Mouse (Mus musculus) embryo, embryonic 11.5 days (tissue): ENCODE measurements around the gene Dclk2.

ENCODE experiments used
- DNase-seq: peaks from one replicate; pipeline ENCODE4 v3.0.0-alpha.2; 2012; ENCODE audit warnings: low read depth, low spot score

Dclk2 gene

DNA sequence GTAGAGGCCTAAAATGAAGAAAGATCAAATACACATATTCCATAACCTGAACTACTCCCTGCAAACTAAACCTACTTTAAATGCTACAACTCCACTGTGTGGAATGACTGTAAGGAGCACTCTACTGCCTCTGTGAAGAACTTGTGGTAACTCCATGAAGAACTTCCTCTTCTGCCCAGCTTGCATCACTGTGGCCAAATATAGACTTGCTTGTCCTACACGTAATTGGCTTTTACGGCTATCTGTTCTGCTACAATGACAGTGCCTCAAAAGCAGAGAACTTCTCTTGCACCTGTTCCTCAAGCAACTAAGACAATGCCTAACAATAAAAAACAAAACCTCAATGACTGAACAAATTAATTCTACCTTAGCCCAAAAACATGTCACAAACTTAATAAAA is 26.2 kb downstream of the Dclk2 start:
- DNase-seq = no peak

DNA sequence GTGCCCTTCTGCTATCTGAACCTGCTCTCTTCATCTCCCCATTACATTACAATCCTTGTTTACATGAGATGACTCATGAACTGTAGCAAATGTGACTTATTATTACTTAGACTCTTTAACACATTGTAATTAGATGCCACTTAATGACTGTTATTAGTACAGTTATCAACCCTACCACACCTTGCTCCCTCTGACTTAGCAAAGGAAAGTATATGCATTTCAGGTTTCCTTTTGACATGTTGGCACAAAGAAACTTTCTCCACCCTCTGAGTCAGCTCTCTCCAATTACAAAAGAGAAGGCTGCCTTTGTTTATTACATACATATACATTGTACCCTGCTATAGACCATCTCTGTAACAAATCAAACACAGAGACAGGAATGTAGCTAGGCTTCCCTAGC is 33.1 kb downstream of the Dclk2 start:
- DNase-seq = no peak

DNA sequence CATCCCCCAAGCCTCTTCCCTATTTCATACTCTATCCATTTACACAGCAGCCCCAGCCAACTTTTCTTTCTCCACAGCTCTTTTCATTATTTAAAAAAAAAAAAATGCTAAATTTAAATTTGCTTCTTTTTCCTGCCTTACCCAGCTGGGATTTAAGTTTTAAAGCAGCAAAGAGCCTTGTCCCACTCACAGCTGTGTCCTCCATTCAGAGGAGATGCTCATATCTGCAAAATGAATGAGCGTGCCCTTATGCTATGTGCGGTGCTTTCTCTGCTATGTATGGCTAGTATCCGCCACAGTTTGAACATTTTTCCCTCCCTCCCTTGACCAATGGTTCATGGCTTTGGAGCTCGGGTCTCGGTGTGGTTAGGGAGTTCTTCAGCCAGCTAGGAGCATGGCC is 35.5 kb downstream of the Dclk2 start:
- no peak for DNase-seq

DNA sequence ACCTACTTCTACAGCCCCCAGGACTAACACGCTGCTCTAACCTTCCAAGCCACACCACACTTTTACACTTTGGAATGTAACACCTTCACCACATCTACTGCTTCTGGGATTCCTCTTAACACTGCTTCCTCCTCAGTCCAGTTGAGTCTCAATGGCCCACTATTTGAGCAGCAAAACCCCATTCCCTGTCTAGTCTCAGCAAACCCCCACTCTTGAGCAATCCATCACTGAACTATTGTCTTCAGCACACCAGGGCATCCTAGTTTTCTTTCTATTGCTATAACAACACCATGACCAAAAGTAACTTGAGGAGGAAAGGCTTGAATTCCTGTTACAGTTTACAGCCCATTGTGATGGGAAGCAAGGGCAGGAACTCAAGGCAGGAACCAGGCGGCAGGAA is 36.2 kb downstream of the Dclk2 start:
- no peak for DNase-seq

DNA sequence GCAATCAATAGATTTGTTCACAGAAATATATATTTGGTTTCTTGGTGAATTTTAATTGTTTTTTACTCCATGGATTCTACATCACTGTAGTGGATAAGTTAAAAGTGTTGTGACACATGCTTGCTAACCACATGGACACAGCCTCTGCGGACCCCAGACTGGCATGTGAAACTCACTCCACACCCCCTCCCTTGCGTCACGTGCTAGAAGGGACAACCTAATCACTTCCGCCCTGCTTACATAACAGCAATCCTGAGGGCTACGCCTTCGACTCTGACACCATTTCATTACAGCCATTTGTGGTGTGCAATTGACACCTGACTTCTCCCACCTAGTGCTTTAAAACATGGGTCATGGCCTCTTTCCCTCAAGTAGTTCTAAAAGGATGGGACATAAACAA is 36.7 kb downstream of the Dclk2 start:
- no peak for DNase-seq

DNA sequence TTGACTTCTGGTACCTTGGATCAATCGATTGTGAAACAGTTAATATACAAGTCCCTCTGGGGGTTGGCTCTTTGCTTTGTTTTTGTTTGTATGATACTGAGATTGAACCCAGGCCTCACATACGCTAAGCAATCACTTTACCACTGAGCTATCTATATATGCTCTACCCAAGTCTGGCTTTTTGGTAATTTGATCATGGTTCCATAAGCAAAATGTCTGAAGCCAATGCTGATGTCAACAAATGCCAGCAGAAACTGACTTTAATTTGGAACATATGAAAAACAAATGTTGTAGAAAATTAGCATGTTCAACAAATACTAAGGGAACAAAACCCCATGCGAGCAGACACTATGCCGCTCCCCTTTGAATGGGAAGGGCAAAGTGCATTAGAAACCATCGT is 44.7 kb downstream of the Dclk2 start:
- no peak for DNase-seq

GRCm38 (mm10) chr3:86873092-86873600 is 47.5 kb downstream of the Dclk2 start:
- DNase-seq = no peak

- no peak for DNase-seq
Measured at GRCm38 (mm10) chr3:86870952-86871351, 49.7 kb downstream of the Dclk2 start.

DNA sequence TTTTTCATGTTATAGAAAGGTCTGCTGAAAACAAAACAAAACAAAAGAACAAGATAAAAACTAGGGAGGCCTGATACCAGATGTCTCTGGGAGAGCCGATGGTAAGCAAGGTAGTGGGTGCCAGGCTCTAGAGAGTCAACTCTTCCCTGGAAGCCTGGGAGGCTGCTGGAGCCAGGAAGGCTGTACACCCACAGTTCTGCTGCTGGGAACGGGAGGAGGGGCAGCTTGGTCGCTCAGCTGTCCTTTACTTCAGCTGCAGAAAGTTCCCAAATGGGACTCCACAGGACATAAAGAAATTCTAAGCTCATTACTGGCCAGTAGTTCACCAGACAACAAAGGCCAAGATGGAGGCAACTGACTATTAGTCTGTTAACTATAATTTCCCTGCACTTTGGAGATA is 50.2 kb downstream of the Dclk2 start:
- DNase-seq = no peak

DNA sequence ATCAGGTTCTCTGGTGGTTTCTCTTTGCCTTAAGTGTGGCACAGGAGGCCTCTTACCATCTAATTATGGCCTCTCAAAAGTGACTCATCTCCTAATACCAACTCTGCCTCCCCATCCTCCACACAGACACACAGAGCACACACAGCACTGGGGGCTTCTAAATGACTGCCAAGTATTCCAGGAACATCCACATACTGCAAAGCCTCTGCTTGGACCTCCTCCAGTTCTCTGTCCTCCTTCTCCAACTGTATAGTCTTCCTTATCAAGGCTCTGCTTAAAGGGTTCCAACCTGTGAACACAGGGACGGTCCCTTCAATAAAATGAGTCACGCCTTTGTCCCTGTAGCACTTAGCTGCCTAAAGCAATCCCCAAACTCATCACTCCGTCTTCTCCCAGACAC is 51.9 kb downstream of the Dclk2 start:
- no peak for DNase-seq

GRCm38 (mm10) chr3:86863327-86864008 is 57.2 kb downstream of the Dclk2 start:
- DNase-seq = no peak

DNA sequence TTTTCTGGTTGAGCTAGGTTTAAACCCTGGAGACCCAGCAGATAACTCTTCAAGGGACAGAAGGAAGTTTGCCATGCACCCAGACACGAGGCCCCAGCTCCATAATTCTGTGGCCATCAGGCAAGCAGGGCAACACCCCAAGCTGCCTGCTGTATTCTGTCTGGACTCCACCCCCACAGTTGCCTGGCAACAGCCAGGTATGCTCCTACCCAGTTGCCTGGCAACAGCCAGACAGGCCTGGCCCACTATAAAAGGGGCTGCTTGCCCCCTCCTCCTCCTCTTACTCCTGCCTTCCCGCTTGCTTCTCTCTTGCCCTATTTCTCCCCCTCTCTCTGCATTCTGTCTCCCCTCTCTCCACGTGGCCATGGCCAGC is 57.7 kb downstream of the Dclk2 start:
- DNase-seq = no peak

DNA sequence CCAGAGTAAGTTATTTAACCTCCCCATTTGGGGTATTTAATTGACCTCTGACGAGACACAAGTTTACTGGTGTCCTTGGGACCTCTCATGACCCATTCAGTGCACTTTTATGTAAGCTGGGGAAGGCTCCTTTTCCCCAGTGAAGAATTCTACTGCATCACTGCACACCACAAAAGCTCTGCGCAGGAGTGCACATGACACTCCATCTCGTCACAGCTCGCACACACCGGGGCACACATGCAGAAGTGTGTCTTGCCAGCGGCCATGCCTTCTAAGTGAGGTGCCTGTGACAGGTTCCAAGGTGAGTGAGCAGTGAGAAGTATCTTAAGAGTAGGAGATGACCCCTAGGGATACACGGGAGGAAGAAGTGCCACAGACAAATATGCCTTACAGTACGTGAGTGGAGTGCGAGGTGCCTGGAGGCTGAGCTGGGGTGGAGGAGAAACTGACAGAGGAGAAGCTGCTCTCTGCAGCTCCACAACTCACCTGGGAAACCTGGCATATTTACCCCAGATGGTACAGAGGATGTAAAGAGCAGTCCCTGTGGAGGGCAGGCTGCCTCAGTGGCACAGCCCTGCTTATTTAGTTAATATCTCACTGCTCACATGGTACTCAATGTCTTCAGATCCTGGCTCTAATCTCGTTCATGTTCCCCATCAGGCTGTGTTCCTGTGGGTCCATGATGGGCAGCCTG is 58.3 kb downstream of the Dclk2 start:
- DNase-seq = no peak

GRCm38 (mm10) chr3:86859791-86860190 is 60.9 kb downstream of the Dclk2 start:
- no peak for DNase-seq

DNA sequence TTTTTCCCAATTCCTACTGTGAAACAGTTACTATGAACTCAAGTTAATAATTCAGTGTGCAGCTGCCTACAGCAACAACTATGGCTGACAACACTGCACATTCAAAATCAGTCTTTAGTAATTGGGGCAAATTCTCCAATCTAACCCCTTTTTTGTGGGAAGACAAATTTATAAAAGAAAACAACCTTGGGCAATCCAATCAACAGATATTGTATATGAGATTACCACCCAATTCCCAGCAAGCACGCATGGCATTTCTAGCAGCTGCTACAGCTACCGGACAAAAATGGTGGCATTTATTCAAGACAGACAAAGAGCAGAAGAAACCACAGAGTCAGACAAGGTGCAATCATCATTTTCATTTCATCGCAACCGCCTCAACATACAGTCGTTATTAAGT is 62.0 kb downstream of the Dclk2 start:
- no peak for DNase-seq

GRCm38 (mm10) chr3:86857833-86858398 is 62.7 kb downstream of the Dclk2 start:
- DNase-seq = no peak

- DNase-seq = no peak
Measured at GRCm38 (mm10) chr3:86852867-86853266, 67.8 kb downstream of the Dclk2 start.

DNA sequence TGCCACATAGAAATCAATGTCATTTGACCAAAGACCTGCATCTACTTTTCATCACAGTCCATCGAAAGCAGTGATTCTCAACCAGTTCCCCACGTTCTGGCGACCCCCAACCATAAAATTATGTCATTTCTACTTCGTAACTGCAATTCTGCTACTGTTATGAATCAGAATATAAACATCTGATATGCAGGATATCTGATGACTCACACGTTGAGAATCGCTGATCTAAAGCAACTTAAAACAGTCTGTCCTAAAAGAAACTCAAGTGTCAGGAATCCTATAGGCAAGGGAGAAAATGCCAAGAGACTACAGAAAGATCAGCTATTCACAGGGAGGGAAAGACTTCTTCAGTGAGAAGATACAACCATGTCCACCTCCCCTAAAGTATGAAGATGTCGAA is 69.5 kb downstream of the Dclk2 start:
- no peak for DNase-seq

GRCm38 (mm10) chr3:86850394-86851030 is 70.1 kb downstream of the Dclk2 start:
- no peak for DNase-seq

DNA sequence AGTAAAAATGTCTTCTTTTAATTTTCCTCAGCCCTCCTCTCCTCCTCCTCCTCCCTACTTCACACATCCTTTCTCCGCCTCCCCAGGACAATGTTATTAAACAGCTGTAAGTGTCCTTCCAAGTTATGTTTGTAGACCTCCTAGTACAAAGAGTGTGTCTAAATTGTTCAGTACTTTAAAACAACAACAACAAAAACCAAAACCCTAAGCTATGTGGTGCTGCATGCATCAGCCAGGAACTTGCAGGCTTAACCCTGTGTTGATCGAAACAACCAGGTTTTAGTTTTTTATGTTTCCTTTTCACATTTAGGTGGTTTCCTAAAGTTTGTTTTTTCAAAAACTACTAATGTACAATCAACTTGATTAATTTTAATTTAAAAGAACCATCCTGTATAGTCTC is 71.3 kb downstream of the Dclk2 start:
- no peak for DNase-seq

- DNase-seq = no peak
Measured at GRCm38 (mm10) chr3:86847536-86847935, 73.1 kb downstream of the Dclk2 start.

- DNase-seq = no peak
Measured at GRCm38 (mm10) chr3:86846036-86846435, 74.6 kb downstream of the Dclk2 start.

GRCm38 (mm10) chr3:86845578-86845977 is 75.1 kb downstream of the Dclk2 start:
- DNase-seq = no peak
